Mouse (Mus musculus): ENCODE data around the gene Prkca. TPM values are rescaled to one million over a fixed set of nuclear protein-coding genes. Genes with fewer than 3 reads are reported as not detected.

Prkca gene
- total RNA-seq, 2 experiments from 2014 or later, result 51.3 to 59.9 TPM

- peak; percentile 90 for DNase-seq (ENCODE audit: low spot score)
Measured at GRCm38 (mm10) chr11:108023188-108023587, 320.5 kb downstream of the Prkca start.

- DNase-seq (ENCODE audit: low spot score), result no peak
Measured at GRCm38 (mm10) chr11:108020889-108021288, 322.8 kb downstream of the Prkca start.

- DNase-seq (ENCODE audit: low spot score), result no peak
Measured at GRCm38 (mm10) chr11:108015284-108015683, 328.4 kb downstream of the Prkca start.

GRCm38 (mm10) chr11:108013390-108013789 lies 330.3 kb downstream of the Prkca start:
- DNase-seq (ENCODE audit: low spot score), result no peak

- DNase-seq (ENCODE audit: low spot score), result no peak
Measured at GRCm38 (mm10) chr11:108010465-108010864, 333.3 kb downstream of the Prkca start.

GRCm38 (mm10) chr11:107998891-107999290 lies 344.8 kb downstream of the Prkca start:
- DNase-seq (ENCODE audit: low spot score), result no peak

- no peak for DNase-seq (ENCODE audit: low spot score)
Measured at GRCm38 (mm10) chr11:107996896-107997670, 346.6 kb downstream of the Prkca start.

GRCm38 (mm10) chr11:107994487-107994886 lies 349.2 kb downstream of the Prkca start:
- peak; percentile 50 for DNase-seq (ENCODE audit: low spot score)

GRCm38 (mm10) chr11:107993792-107994191 lies 349.9 kb downstream of the Prkca start:
- DNase-seq (ENCODE audit: low spot score), result no peak

GRCm38 (mm10) chr11:107992500-107992899 lies 351.2 kb downstream of the Prkca start:
- no peak for DNase-seq (ENCODE audit: low spot score)

GRCm38 (mm10) chr11:107991990-107992389 lies 351.7 kb downstream of the Prkca start:
- DNase-seq (ENCODE audit: low spot score), result no peak

GRCm38 (mm10) chr11:107989241-107989640 lies 354.5 kb downstream of the Prkca start:
- DNase-seq (ENCODE audit: low spot score), result no peak

- no peak for DNase-seq (ENCODE audit: low spot score)
Measured at GRCm38 (mm10) chr11:107985941-107986340, 357.8 kb downstream of the Prkca start.

- DNase-seq (ENCODE audit: low spot score), result no peak
Measured at GRCm38 (mm10) chr11:107983883-107984282, 359.8 kb downstream of the Prkca start.

- DNase-seq (ENCODE audit: low spot score), result no peak
Measured at GRCm38 (mm10) chr11:107983224-107983623, 360.5 kb downstream of the Prkca start.

- peak; percentile 24 for DNase-seq (ENCODE audit: low spot score)
Measured at GRCm38 (mm10) chr11:107982225-107982896, 361.4 kb downstream of the Prkca start.

GRCm38 (mm10) chr11:107979497-107980174 lies 364.1 kb downstream of the Prkca start:
- no peak for DNase-seq (ENCODE audit: low spot score)

- no peak for DNase-seq (ENCODE audit: low spot score)
Measured at GRCm38 (mm10) chr11:107969943-107970342, 373.8 kb downstream of the Prkca start.

GRCm38 (mm10) chr11:107968147-107968546 lies 375.6 kb downstream of the Prkca start:
- DNase-seq (ENCODE audit: low spot score), result no peak

GRCm38 (mm10) chr11:107966229-107966628 lies 377.5 kb downstream of the Prkca start:
- DNase-seq (ENCODE audit: low spot score), result no peak

GRCm38 (mm10) chr11:107965449-107965848 lies 378.3 kb downstream of the Prkca start:
- DNase-seq (ENCODE audit: low spot score), result no peak
